Comparison of ENCODE assay signal across 8 mouse cellular contexts in genomic region chr12:105683933-105684901, GRCm38 (mm10). TPM values are rescaled to one million over a fixed set of nuclear protein-coding genes. Genes with fewer than 3 reads are reported as not detected.
DNase-seq lines count a peak whose midpoint lies in the region; ATAC-seq and TF ChIP-seq lines count a peak whose summit lies in the region.

Gskip (plus strand) TSS chr12:105684829.

- peak within 1 kb of the TSS; percentile 88 for H3K4me2 ChIP-seq in embryonic facial prominence, embryonic 13.5 days
- H3K4me2 ChIP-seq in stomach, embryonic 16.5 days (ENCODE audit: low read depth, low read length), result peak within 1 kb of the TSS; percentile 72

- peak within 1 kb of the TSS; percentile 91 for H3K27ac ChIP-seq in embryonic facial prominence, embryonic 13.5 days
- peak within 1 kb of the TSS; percentile 88 for H3K27ac ChIP-seq in liver, adult 2 months (replicated peaks; ENCODE audit: insufficient read depth, low read depth, low read length)
- H3K27ac ChIP-seq in stomach, embryonic 16.5 days (ENCODE audit: low read length), result peak within 1 kb of the TSS; percentile 93

- no peaks in the 10 kb centered on the region for H3K9me3 ChIP-seq in embryonic facial prominence, embryonic 13.5 days
- H3K9me3 ChIP-seq in stomach, embryonic 16.5 days (replicated peaks; ENCODE audit: control insufficient read depth, low read length), result no peaks in the 10 kb centered on the region

- no peaks in the 10 kb centered on the region for H3K27me3 ChIP-seq in embryonic facial prominence, embryonic 13.5 days
- H3K27me3 ChIP-seq in liver, adult 2 months (ENCODE audit: control insufficient read depth, insufficient read depth, low read length), result no peaks in the 10 kb centered on the region
- no peaks in the 10 kb centered on the region for H3K27me3 ChIP-seq in stomach, embryonic 16.5 days (ENCODE audit: control insufficient read depth, insufficient read depth, low read length)

- peaks cover 2% of the 10 kb centered on the region for H3K36me3 ChIP-seq in embryonic facial prominence, embryonic 13.5 days
- H3K36me3 ChIP-seq in liver, adult 2 months (ENCODE audit: control insufficient read depth, insufficient read depth, low read length), result no peaks in the 10 kb centered on the region
- no peaks in the 10 kb centered on the region for H3K36me3 ChIP-seq in stomach, embryonic 16.5 days (ENCODE audit: control insufficient read depth, insufficient read depth, low read length)

- no peak for TF ChIP-seq CTCF in liver, adult 2 months (IDR thresholded peaks at IDR 0.05; ENCODE audit: low read depth, low read length)

- TF ChIP-seq POLR2A in liver, adult 2 months (IDR thresholded peaks at IDR 0.05; ENCODE audit: extremely low read depth, insufficient read depth, low read length), result no peak

- peak within 1 kb of the TSS; percentile 94 for H3K4me3 ChIP-seq in embryonic facial prominence, embryonic 13.5 days
- peak within 1 kb of the TSS; percentile 96 for H3K4me3 ChIP-seq in liver, adult 2 months (ENCODE audit: insufficient read depth, low read depth, low read length)
- H3K4me3 ChIP-seq in stomach, embryonic 16.5 days (replicated peaks; ENCODE audit: low read length), result peak within 1 kb of the TSS; percentile 93

- peak; percentile 60 for ATAC-seq in embryonic facial prominence, embryonic 13.5 days (ENCODE audit: insufficient number of reproducible peaks, insufficient read depth, low FRiP score, low TSS enrichment, low read depth)
- ATAC-seq in stomach, embryonic 16.5 days (ENCODE audit: insufficient read depth, low FRiP score), result peak; percentile 45; the same call in 1 of the 2 replicates

- peaks cover 23% of the 10 kb centered on the region; the same call in 1 of the 2 replicates for H3K79me2 ChIP-seq in liver, adult 2 months (ENCODE audit: control insufficient read depth, insufficient read depth, low read length)

- peak; percentile 88 for DNase-seq in CD4-positive helper T cell, adult 2 months (ENCODE audit: low read depth, low spot score)
- peak; percentile 32 for DNase-seq in adrenal gland, postnatal 25 days
- peak; percentile 22 for DNase-seq in heart, adult 8-10 months (ENCODE audit: low spot score)
- peak; percentile 64 for DNase-seq in kidney, adult 9 months
- peak; percentile 88 for DNase-seq in liver, adult 2 months (ENCODE audit: extremely low read depth, low read depth, low spot score)
- peak; percentile 14 to 39 for DNase-seq in monocyte, adult 2 months (ENCODE audit: low read depth in 1 of 2, low spot score in 2 of 2)

- H3K4me1 ChIP-seq in embryonic facial prominence, embryonic 13.5 days, result peaks cover 28% of the 10 kb centered on the region
- H3K4me1 ChIP-seq in liver, adult 2 months (ENCODE audit: control insufficient read depth, insufficient read depth, low read length), result peaks cover 9% of the 10 kb centered on the region
- peaks cover 21% of the 10 kb centered on the region for H3K4me1 ChIP-seq in stomach, embryonic 16.5 days (ENCODE audit: control insufficient read depth, insufficient read depth, low read length)

- WGBS in embryonic facial prominence, embryonic 13.5 days, result under 1% methylated on average over 41 of the region's 41 CpGs
- under 1% methylated on average over 41 of the region's 41 CpGs for WGBS in liver, adult 2 months
- under 1% methylated on average over 41 of the region's 41 CpGs for WGBS in stomach, embryonic 16.5 days

- H3K9ac ChIP-seq in embryonic facial prominence, embryonic 13.5 days, result peak within 1 kb of the TSS; percentile 95
- peak within 1 kb of the TSS; percentile 96 for H3K9ac ChIP-seq in liver, adult 2 months (ENCODE audit: low read depth, low read length)
- H3K9ac ChIP-seq in stomach, embryonic 16.5 days (ENCODE audit: low read length), result peak within 1 kb of the TSS; percentile 86

RNA-seq across cellular contexts. Expression of gene Gskip, which starts in this region (rescaled TPM):
- total RNA-seq in adrenal gland, postnatal 25 days (2021), result 19.4 and 20.0 TPM in 2 replicates
- polyA plus RNA-seq in embryonic facial prominence, embryonic 13.5 days (2015; fragmentation: Nextera tagmentation; extraction: Ambion mirVana), result 34.2 and 36.7 TPM in 2 replicates
- total RNA-seq in heart, adult 8-10 months (2022), result 1 to 10 TPM; 6.5 to 9.8 (median 7.4) TPM
- 6.2 and 9.2 TPM in 2 replicates for total RNA-seq in liver, adult 2 months (2014; rRNA removed)
- 2.6 and 2.8 TPM in 2 replicates for polyA plus RNA-seq in liver, adult 2 months (2012; rRNA removed)
- polyA plus RNA-seq in stomach, embryonic 16.5 days (2015; fragmentation: Nextera tagmentation; extraction: Ambion mirVana), result 25.9 and 30.5 TPM in 2 replicates

Comparison
In these comparisons a context has a peak if more than half of its experiments do, and no peak if none do; other contexts are left out.
1. Peak in every context shown above with its lines: DNase-seq, ATAC-seq, H3K4me3 ChIP-seq and H3K27ac ChIP-seq.
2. DNase-seq: peak in every context shown above with its lines; median percentile 88 in CD4-positive helper T cell, adult 2 months; 88 in liver, adult 2 months; 64 in kidney, adult 9 months; 32 in adrenal gland, postnatal 25 days; 26 in monocyte, adult 2 months; 22 in heart, adult 8-10 months.